Mouse (Mus musculus): ENCODE data around the gene Tgfbr3.

Gene Tgfbr3

GRCm38 (mm10) chr5:107289234-107289764 lies at the start of gene Tgfbr3:
Tgfbr3 (minus strand) TSS chr5:107289629.
- DNase-seq (ENCODE audit: low spot score) = peak; percentile 90

GRCm38 (mm10) chr5:107330916-107331421 lies 41.5 kb upstream of the Tgfbr3 start, which contains the start of gene Brdt:
Brdt (plus strand) TSS chr5:107331159.
- no peak for DNase-seq (ENCODE audit: low spot score)

- DNase-seq (ENCODE audit: low spot score) = peak; percentile 77
Observed at GRCm38 (mm10) chr5:107320703-107321102, 31.3 kb upstream of the Tgfbr3 start.

GRCm38 (mm10) chr5:107317141-107317540 lies 27.7 kb upstream of the Tgfbr3 start:
- no peak for DNase-seq (ENCODE audit: low spot score)

- no peak for DNase-seq (ENCODE audit: low spot score)
Observed at GRCm38 (mm10) chr5:107307432-107307831, 18.0 kb upstream of the Tgfbr3 start.

GRCm38 (mm10) chr5:107304117-107304825 lies 14.8 kb upstream of the Tgfbr3 start:
- DNase-seq (ENCODE audit: low spot score) = no peak

- no peak for DNase-seq (ENCODE audit: low spot score)
Observed at GRCm38 (mm10) chr5:107303350-107303861, 14.0 kb upstream of the Tgfbr3 start.

GRCm38 (mm10) chr5:107298854-107299253 lies 9.4 kb upstream of the Tgfbr3 start:
- DNase-seq (ENCODE audit: low spot score) = no peak

- DNase-seq (ENCODE audit: low spot score) = no peak
Observed at GRCm38 (mm10) chr5:107296512-107297322, 7.3 kb upstream of the Tgfbr3 start.

GRCm38 (mm10) chr5:107295817-107296511 lies 6.5 kb upstream of the Tgfbr3 start:
- DNase-seq (ENCODE audit: low spot score) = peak; percentile 64

GRCm38 (mm10) chr5:107295061-107295816 lies 5.8 kb upstream of the Tgfbr3 start:
- peak; percentile 79 for DNase-seq (ENCODE audit: low spot score)

- no peak for DNase-seq (ENCODE audit: low spot score)
Observed at GRCm38 (mm10) chr5:107294041-107294440, 4.6 kb upstream of the Tgfbr3 start.

GRCm38 (mm10) chr5:107289986-107290385 lies 557 bp upstream of the Tgfbr3 start:
- DNase-seq (ENCODE audit: low spot score) = no peak

- DNase-seq (ENCODE audit: low spot score) = peak; percentile 57
Observed at GRCm38 (mm10) chr5:107288427-107289233, 799 bp downstream of the Tgfbr3 start.

GRCm38 (mm10) chr5:107287908-107288267 lies 1.5 kb downstream of the Tgfbr3 start:
- DNase-seq (ENCODE audit: low spot score) = peak; percentile 50

- DNase-seq (ENCODE audit: low spot score) = peak; percentile 93
Observed at GRCm38 (mm10) chr5:107287254-107287907, 2.0 kb downstream of the Tgfbr3 start.

- no peak for DNase-seq (ENCODE audit: low spot score)
Observed at GRCm38 (mm10) chr5:107285563-107285962, 3.9 kb downstream of the Tgfbr3 start.

- DNase-seq (ENCODE audit: low spot score) = peak; percentile 74
Observed at GRCm38 (mm10) chr5:107283935-107284524, 5.4 kb downstream of the Tgfbr3 start.

- DNase-seq (ENCODE audit: low spot score) = no peak
Observed at GRCm38 (mm10) chr5:107282561-107283307, 6.7 kb downstream of the Tgfbr3 start.
